In genomic region chr10:59864884-59865726, GRCm38 (mm10) we compare ENCODE assay signal across 9 mouse cellular contexts. TPM values are rescaled to one million over a fixed set of nuclear protein-coding genes. Genes with fewer than 3 reads are reported as not detected.
DNase-seq lines count a peak whose midpoint lies in the region; ATAC-seq and TF ChIP-seq lines count a peak whose summit lies in the region.
"Had no signal": no experiment of that assay in that cellular context is flagged by ENCODE, and none has a peak within 500 bp of the region (broad histone marks: within the 10 kb centered on the region; RNA-seq: fewer than 3 reads in every experiment).

No protein-coding gene starts in this region.

- no peak overlapping the region for H3K27ac ChIP-seq in hindbrain, postnatal 0 days

- H3K27me3 ChIP-seq in Patski: no peaks in the 10 kb centered on the region
- H3K27me3 ChIP-seq in hindbrain, postnatal 0 days (ENCODE audit: insufficient read depth, low read length): no peaks in the 10 kb centered on the region
- H3K27me3 ChIP-seq: megakaryocyte, embryonic 14.5 days had no signal

- no peaks in the 10 kb centered on the region for H3K36me3 ChIP-seq in hindbrain, postnatal 0 days (ENCODE audit: insufficient read depth, low read length)

- in situ Hi-C loops in Patski (cut with MboI; ENCODE audit: low pct_unique_long_range_greater_than_20kb): loop anchor here (10.0 kb wide), 2 partner anchors 560 to 700 kb away; no protein-coding TSS in a partner anchor

- POLR2A ChIA-PET in Patski (lab: Charles Lee): interaction anchor here (0.5 to 0.7 kb wide), 2 partner anchors 429 to 462 kb away, joined by 3 to 6 read pairs; no protein-coding TSS in a partner anchor

- TF ChIP-seq CTCF in Patski (IDR thresholded peaks at IDR 0.05): no peak
- peak; percentile 100 for TF ChIP-seq CTCF in hindbrain, postnatal 0 days (IDR thresholded peaks at IDR 0.05; ENCODE audit: low read depth)

- peak; percentile 17 for DNase-seq in Patski (ENCODE audit: low read depth, low spot score)
- peak; percentile 75 for DNase-seq in cerebellum, adult 9-11 months
- peak; percentile 86 to 90 for DNase-seq in frontal cortex, postnatal 36 days (ENCODE audit: low spot score in 2 of 2)
- DNase-seq in hindbrain, postnatal 0 days (ENCODE audit: low spot score): peak; percentile 87
- DNase-seq in left cerebral cortex, adult 11 months (ENCODE audit: low spot score): peak; percentile 73
- DNase-seq in right cerebral cortex, adult 18-20 months: peak; percentile 77
- peak; percentile 76 for DNase-seq in urinary bladder, adult 2 months (ENCODE audit: low spot score)

- WGBS in hindbrain, postnatal 0 days: 37% methylated on average over 13 of the region's 13 CpGs

- no peaks in the 10 kb centered on the region for H3K9me3 ChIP-seq in hindbrain, postnatal 0 days (ENCODE audit: low read length)

- no peak overlapping the region for H3K4me3 ChIP-seq in hindbrain, postnatal 0 days (ENCODE audit: low read length)
- H3K4me3 ChIP-seq: megakaryocyte, embryonic 14.5 days had no signal

- CTCF ChIA-PET in Patski (lab: Charles Lee): interaction anchor here (0.8 to 1.9 kb wide), 7 partner anchors 16 to 530 kb away, joined by 3 to 5 read pairs (median 3); partner anchors contain the start of gene Oit3

- H3K9ac ChIP-seq in hindbrain, postnatal 0 days (replicated peaks; ENCODE audit: low read length): no peak overlapping the region

- ATAC-seq in Patski: peak; percentile 76
- ATAC-seq in hindbrain, postnatal 0 days: peak; percentile 86
- ATAC-seq in megakaryocyte, adult 5-6 weeks (ENCODE audit: poor library complexity, severe bottlenecking): peak; percentile 98

- H3K4me2 ChIP-seq in hindbrain, postnatal 0 days (ENCODE audit: low read depth, low read length): no peak overlapping the region

- H3K4me1 ChIP-seq in hindbrain, postnatal 0 days (ENCODE audit: insufficient read depth, low read length): peaks cover 8% of the 10 kb centered on the region; the same call in 1 of the 2 replicates

RNA-seq across cellular contexts. Expression of gene Dnajb12, which starts 14.3 kb away (rescaled TPM):
- 54.0 TPM for polyA plus RNA-seq in Patski (2021)
- total RNA-seq in hindbrain, postnatal 0 days (2014; rRNA removed): 45.1 and 56.8 TPM in 2 replicates
- 25.5 and 26.4 TPM in 2 replicates for polyA plus RNA-seq in hindbrain, postnatal 0 days (2015; fragmentation: Nextera tagmentation; extraction: Ambion mirVana)
- 21.9 and 26.0 TPM in 2 replicates for total RNA-seq in megakaryocyte, adult 5-6 weeks (2015)
- 17.3 and 18.5 TPM in 2 replicates for total RNA-seq in megakaryocyte, adult 5-6 weeks (2017)
- 34.9 and 44.7 TPM in 2 replicates for polyA plus RNA-seq in urinary bladder, adult 2 months (2012; rRNA removed)

Comparison
In these comparisons a context has a peak if more than half of its experiments do, and no peak if none do; other contexts are left out.
1. DNase-seq: peak in every context shown above with its lines; median percentile 88 in frontal cortex, postnatal 36 days; 87 in hindbrain, postnatal 0 days; 77 in right cerebral cortex, adult 18-20 months; 76 in urinary bladder, adult 2 months; 75 in cerebellum, adult 9-11 months; 73 in left cerebral cortex, adult 11 months; 17 in Patski.